Mouse (Mus musculus) lung, adult 2 months (tissue): ENCODE data around the gene Gpr174.

Source experiments
- CTCF ChIP-seq: fragments of 200-500 bp; IDR thresholded peaks from 2 replicates; pipeline ENCODE4 v1.5.1; 2011; ENCODE audit warnings: mild to moderate bottlenecking, low read length, control low read depth; ENCODE audit not compliant: insufficient read depth
- POLR2A ChIP-seq: fragments of 200-500 bp; IDR thresholded peaks from 2 replicates; pipeline ENCODE4 v1.6.1; 2011; ENCODE audit warnings: low read depth, mild to moderate bottlenecking, control low read depth, low read length, borderline replicate concordance; ENCODE audit errors: extremely low read depth

- TF ChIP-seq POLR2A: no peak
- TF ChIP-seq CTCF: no peak
These were observed 86.3 kb downstream of the Gpr174 start for GRCm38 (mm10) chrX:107341980-107342379.
